Mouse (Mus musculus) megakaryocyte, embryonic 14.5 days (primary cell): ENCODE results near the gene C1qc.

Experiments used
- FLI1 ChIP-seq: IDR thresholded peaks from 2 replicates; pipeline ENCODE4 v1.6.1; 2012; ENCODE audit warnings: low read length, inconsistent platforms, mixed read lengths
- GATA1 ChIP-seq: IDR thresholded peaks from 3 replicates; pipeline ENCODE4 v1.6.1; 2012; ENCODE audit warnings: mixed read lengths, low read length, inconsistent platforms, borderline replicate concordance

GRCm38 (mm10) chr4:136907033-136907432 is 14.2 kb upstream of the C1qc start:
- TF ChIP-seq GATA1 (no peak), FLI1 (no peak)
